Mouse (Mus musculus): ENCODE results near the gene Fuca1.
A peak's percentile ranks its signal among the peaks of the same experiment; 100 is the strongest.
"Not testable (repeated sequence)": the region's sequence is repeated elsewhere in the genome, so short reads cannot be mapped to it uniquely, and the experiment has no call there.

Gene Fuca1

DNA sequence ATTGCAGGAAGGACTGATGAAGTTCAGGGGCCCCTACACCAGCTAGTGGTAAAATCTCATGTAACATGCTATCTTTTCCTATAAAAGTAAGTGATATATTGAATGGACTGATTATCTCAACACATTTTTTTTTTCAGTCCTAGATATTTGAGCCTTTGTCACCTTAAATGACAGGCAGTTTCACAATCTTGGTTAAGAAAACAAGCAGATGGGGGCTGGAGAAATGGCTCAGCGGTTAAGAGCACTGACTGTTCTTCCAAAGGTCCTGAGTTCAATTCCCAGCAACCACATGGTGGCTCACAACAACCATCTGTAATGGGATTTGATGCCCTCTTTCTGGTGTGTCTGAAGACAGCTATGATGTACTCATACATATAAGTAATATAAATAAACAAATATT lies 1.7 kb downstream of the Fuca1 start:
- no peak for DNase-seq (ENCODE audit: low read depth, low spot score)

- DNase-seq (ENCODE audit: low read depth, low spot score) = no peak
These were observed 3.9 kb downstream of the Fuca1 start for GRCm38 (mm10) chr4:135924418-135924817.

DNA sequence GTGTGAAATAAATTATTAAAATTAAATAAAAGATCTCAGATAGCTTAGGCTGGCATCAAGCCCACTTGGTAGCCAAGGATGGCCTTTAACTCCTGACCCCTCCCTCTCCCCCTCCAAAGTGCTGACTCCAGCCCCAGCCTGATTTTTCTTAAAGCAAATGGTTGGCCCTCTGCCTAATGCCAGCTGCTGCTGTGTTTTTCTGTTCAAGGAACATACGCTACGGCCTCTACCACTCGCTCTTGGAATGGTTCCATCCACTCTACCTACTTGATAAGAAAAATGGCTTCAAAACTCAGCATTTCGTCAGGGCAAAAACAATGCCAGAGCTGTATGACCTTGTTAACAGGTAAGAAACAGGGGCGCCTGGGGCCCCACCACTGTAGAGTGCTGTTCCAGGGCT lies 4.8 kb downstream of the Fuca1 start:
- no peak for DNase-seq (ENCODE audit: low read depth, low spot score)

- DNase-seq (ENCODE audit: low read depth, low spot score) = no peak
These were observed 5.8 kb downstream of the Fuca1 start for GRCm38 (mm10) chr4:135926195-135926808.

DNA sequence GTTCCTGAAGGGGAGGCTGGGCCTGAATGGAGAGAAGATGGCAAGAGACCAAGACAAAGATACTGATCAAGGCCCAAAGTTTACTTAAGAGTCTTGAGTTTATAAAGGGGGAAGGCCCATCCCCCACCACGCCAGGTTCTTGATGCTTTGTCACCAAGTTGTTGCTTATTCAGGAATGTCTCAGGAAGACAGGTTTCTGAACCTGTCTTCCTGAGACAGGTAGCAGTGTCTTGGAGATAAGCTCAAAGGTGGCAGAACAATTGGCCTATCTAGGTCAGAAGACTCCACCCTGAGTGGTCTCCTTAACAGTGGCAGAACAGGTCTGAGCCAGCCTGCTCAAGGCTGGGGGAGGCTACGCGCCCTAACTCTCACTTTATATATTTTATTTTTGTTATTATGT lies 6.3 kb downstream of the Fuca1 start:
- DNase-seq (ENCODE audit: low read depth, low spot score) = no peak

- no peak for DNase-seq (ENCODE audit: low read depth, low spot score)
These were observed 7.8 kb downstream of the Fuca1 start for GRCm38 (mm10) chr4:135928376-135928775.

- DNase-seq (ENCODE audit: low read depth, low spot score) = no peak
These were observed 8.9 kb downstream of the Fuca1 start for GRCm38 (mm10) chr4:135929405-135929804.

- no peak for DNase-seq (ENCODE audit: low read depth, low spot score)
These were observed 9.3 kb downstream of the Fuca1 start for GRCm38 (mm10) chr4:135929828-135930227.

GRCm38 (mm10) chr4:135930239-135930638 lies 9.7 kb downstream of the Fuca1 start:
- DNase-seq (ENCODE audit: low read depth, low spot score) = no peak

GRCm38 (mm10) chr4:135931832-135932231 lies 11.3 kb downstream of the Fuca1 start:
- no peak for DNase-seq (ENCODE audit: low read depth, low spot score)

DNA sequence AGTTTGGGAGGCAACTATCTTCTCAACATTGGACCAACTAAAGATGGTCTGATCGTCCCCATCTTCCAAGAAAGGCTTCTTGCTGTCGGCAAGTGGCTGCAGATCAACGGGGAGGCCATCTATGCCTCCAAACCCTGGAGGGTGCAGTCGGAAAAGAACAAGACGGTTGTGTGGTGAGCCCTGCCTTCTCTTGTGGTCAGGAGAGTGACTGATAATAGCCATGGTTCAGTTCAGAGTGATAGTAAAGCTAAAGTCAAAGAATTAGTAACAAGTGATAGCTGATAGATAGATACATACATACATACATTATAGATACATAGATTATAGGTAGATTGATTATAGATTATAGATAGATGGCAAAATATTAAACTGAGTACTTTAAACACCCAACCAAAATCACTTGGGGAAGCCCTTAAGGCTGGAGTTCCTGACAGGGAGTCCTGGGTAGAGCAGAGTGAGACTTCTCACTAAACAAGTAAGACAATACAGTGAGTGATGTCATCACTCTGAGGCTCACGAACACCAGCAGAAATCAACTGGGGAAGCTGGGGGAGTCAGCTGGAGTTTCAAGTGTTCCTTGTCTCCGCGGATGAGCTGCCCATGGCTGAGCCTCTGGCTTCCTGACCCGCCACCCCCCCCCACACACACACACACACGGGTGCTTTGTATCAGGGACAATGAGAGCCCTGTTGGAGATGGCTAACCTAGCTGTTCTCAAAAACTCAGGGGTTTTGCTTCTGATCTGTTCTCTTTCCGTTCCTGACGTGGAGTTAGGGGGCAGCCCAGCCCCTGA lies 14.4 kb downstream of the Fuca1 start:
- no peak for DNase-seq (ENCODE audit: low read depth, low spot score)

GRCm38 (mm10) chr4:135935502-135935901 lies 15.0 kb downstream of the Fuca1 start:
- no peak for DNase-seq (ENCODE audit: low read depth, low spot score)

- DNase-seq (ENCODE audit: low read depth, low spot score) = no peak
These were observed 18.3 kb downstream of the Fuca1 start for GRCm38 (mm10) chr4:135938858-135939257.

- not testable (repeated sequence) for DNase-seq (ENCODE audit: low read depth, low spot score)
These were observed 20.5 kb downstream of the Fuca1 start for GRCm38 (mm10) chr4:135941026-135941425.

DNA sequence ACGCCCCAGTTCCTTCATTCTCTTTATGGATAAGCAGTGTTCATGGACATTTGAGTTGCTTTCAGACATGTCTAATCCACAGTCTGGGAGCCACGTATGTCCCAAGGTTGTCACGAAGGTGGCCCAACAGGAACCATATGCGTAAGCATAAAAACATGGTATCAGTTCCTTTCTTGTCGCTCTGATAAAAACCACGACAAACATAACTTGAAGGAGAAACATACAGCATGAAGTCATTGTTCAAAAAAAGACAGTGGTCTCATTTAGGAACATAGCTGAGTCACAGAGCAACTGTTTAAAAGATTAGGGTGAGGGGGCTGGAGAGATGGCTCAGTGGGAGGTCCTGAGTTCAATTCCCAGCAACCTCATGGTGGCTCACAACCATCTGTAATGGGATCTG lies 21.7 kb downstream of the Fuca1 start:
- no peak for DNase-seq (ENCODE audit: low read depth, low spot score)

DNA sequence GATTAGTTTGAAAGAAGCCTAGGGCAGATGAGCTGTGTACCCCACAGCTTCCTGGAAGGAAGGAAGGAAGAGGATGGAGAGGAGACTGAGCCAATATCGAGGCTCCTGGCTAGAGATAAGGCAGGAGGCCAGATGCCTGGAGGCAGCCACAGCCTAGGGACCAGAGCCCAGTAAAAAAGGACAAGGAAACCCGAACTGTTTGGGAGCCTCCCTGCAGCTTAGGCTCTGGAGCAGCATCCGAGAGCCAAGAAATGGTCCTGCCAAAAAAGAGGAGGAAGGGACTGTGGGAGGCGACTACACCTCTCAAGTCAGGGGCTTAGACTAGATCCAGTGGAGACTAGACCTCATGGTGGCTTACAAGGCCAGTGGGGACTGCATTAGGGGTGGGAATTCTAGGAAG lies 22.9 kb downstream of the Fuca1 start:
- DNase-seq (ENCODE audit: low read depth, low spot score) = no peak

DNA sequence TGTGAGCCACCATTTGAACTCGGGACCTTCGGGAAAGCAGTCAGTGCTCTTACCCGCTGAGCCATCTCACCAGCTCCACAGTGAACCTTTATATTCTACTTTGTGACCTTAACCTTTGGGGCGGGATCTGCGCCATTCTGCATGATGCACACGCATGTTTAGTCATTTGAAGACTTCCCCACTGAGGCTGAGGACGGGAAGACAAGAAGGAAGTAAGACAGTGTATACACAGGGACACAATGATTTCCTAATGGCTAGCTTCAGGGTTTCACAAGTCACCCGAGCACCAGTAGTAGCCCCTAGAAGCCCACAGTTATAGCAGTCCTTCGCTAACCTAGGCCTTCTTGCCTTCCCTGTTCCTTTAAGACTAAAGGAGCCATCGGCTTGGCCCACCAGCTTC lies 25.2 kb downstream of the Fuca1 start:
- no peak for DNase-seq (ENCODE audit: low read depth, low spot score)

DNA sequence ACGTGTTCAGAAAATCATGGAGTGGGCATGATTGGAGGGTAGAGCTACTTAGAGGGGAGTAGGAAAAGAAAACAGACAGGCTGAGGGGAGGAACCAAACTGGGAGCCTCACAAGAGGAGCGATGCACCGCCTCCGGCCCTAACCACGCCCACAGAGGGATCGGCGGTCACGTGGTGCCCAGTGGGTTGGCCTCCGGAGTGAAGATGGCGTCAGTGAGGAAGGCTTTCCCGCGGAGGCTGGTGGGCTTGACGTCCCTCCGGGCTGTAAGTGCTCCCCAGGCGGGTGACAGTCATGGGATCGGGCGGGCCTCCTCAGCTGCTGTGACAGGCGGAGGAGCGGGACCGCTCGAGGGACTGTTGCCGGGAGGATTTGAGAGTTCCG lies 25.7 kb downstream of the Fuca1 start, which contains the start of gene Hmgcl:
Gene Hmgcl, plus strand, starts transcription at position 171 of the 381 bp plus-strand sequence.
- peak; percentile 72 for DNase-seq (ENCODE audit: low read depth, low spot score)

GRCm38 (mm10) chr4:135946659-135947301 lies 26.2 kb downstream of the Fuca1 start:
- DNase-seq (ENCODE audit: low read depth, low spot score) = no peak

DNA sequence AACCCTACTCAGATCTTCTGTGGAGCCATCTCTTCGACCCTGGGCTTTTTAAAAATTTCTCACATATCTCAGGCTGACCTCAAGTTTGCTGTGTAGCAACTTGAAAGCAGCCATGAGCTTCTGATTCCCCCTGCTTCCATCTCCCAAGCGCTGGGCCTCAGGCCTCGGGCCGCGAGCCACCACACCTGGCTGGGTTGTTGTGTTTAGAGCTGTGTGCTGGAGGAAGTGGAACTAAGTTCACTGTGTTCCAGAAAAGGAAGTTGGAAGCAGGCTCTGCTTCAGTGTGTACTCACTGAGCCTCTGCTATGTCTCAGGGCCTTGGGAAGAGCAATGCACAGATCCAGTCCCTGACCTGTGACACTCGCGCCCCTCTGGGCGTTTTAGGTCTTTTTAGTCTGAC lies 27.6 kb downstream of the Fuca1 start:
- DNase-seq (ENCODE audit: low read depth, low spot score) = no peak

DNA sequence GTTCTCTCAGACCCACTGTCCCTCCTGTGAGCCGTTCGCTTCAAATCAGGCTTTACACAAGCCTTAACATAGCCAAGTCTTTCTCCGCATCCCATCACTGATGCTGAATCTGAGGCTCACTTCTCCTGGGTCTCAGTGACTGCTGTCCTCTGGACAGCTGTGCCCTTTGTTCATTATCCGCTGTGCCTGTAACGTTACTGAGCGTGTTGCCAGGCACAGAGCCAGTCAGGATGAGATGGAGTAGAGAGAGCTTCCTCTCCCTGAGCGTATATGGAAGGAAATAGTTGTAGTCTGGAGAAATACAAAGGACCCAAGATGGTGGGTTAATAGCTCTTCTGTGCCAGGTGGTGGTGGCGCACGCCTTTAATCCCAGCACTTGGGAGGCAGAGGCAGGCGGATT lies 28.9 kb downstream of the Fuca1 start:
- no peak for DNase-seq (ENCODE audit: low read depth, low spot score)

GRCm38 (mm10) chr4:135949911-135950310 lies 29.4 kb downstream of the Fuca1 start:
- no peak for DNase-seq (ENCODE audit: low read depth, low spot score)

- no peak for DNase-seq (ENCODE audit: low read depth, low spot score)
These were observed 29.8 kb downstream of the Fuca1 start for GRCm38 (mm10) chr4:135950365-135950764.
